Mouse (Mus musculus) ovary, adult 18-20 months (tissue): ENCODE measurements at regions not wholly inside any gene's neighbourhood (a gene's known extent, or its start where the extent isn't known, plus 50 kb on each side); places are given as distances from the start of the nearest gene placed in this dataset.

Source experiments
- DNase-seq: peaks from one replicate; pipeline ENCODE4 v3.0.0; 2022; ENCODE audit warnings: low spot score, mixed read lengths

DNA sequence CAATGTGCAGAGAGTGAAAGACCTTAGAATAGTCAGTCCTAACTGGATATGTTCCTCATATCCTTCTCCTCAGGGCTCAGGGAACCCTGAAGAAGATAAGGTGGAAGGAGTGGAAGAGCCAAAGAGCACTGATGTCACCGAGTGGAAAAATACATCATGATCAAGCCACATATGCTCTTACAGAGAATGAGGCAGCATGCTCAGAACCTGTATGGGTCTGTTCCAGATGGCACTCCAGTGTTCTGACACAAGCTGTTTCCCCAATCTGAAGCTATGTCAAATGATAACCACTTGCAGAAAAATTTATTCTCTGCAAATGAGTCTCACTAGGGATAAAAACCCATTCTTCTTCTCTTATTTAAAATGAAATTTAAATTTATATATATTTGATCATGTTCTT, 572.6 kb upstream of the Robo2 start:
- no peak for DNase-seq

GRCm38 (mm10) chr16:74966099-74966498, 554.5 kb upstream of the Robo2 start:
- no peak for DNase-seq

- no peak for DNase-seq
These were observed 518.1 kb upstream of the Robo2 start for GRCm38 (mm10) chr16:74929739-74930138.

- DNase-seq, result no peak
These were observed 489.2 kb upstream of the Robo2 start for GRCm38 (mm10) chr16:74900835-74901234.

DNA sequence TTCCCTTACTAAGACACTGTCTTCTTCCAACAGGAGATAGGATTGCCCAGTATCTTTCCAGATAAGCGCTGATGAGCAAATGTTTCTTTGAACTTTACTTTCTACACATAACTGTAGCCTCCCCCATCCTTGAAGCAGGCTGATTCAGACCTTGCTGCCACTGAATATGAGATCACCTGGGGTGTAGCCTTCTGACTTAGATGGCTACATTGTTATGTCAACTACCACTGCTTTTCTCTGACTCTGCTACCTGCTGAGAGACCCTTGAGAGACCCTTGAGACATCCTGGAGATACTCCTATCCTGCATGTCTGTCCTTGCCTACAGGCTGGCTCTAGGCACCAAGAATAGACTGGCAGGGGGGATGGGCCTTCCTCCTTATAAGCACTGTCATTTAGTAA, 476.1 kb upstream of the Robo2 start:
- DNase-seq, result no peak

GRCm38 (mm10) chr16:74878603-74879002, 467.0 kb upstream of the Robo2 start:
- DNase-seq, result no peak

DNA sequence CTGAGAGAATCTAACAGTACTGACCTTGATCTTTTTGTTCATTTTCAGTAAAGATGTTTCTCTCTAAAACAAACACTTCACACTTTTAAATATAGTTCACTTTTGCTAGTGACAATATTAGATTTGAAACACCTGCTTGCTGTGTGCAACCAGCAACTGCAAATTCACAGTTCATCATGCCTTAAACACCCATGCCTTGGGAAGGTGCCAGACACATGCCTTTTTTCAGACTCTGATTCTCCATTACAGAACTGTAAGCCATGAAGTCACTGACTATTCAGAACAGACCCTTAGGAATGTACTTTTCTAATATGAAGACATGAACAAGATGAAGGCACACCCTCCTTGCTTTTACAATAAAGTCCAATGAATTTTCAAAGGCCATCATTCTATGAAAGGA, 462.1 kb upstream of the Robo2 start:
- DNase-seq, result no peak

DNA sequence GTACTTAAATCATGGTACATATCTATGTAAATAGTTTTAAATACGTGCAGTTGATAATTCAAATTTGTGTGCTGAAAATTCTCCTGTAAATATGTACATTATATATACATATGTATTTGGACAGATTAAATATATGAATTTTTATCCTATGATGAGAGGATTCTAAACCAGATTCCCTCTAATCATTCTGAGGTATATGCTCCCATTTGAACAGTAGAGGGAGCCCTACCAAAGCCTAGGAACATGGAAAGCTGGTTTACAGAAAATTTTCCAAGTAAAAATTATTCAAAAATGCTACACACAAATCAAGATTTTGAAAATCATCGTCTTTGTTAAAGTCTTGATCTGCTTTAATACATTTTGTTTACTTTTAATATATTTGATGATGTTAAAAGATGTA, 446.1 kb upstream of the Robo2 start:
- no peak for DNase-seq

- DNase-seq, result no peak
These were observed 428.4 kb upstream of the Robo2 start for GRCm38 (mm10) chr16:74840006-74840405.

DNA sequence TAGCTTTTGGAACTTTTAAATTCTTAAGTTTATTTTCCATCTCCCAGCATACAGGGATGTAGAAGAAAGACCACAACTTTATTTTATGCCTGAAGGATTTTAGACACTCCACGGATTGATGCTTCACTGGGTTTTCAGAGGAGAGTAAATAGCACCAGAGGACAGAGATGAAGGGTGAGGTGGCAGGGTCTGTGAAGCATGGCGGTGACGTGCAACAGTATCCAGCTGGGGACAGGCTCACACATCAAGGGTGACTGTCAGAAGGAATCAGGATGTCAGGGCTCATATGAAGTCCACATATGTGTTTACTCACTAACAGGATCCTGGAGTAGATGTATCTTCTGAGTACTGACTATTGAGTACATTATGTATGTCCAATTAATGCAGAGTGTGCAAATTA, 402.8 kb upstream of the Robo2 start:
- DNase-seq, result no peak

GRCm38 (mm10) chr16:74809154-74809825, 397.7 kb upstream of the Robo2 start:
- no peak for DNase-seq

DNA sequence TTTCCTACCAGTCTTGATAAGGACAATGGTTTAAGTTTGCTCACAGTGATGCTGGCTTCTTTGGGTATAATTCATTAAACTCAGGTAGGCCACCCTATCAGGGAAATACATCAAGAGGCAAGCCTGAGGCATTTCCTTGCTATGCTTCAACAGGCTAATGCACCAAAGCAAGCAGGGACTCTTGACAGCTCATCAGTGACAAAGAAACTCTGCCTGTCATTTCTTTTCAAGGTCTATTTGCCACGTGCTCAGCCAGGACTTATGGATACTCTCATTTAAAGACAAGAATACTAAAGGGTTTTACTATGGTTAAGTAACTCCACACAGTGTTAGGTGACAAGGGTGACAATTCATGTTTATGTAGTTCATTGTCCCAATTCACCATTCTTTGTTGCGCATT, 395.1 kb upstream of the Robo2 start:
- DNase-seq, result no peak

GRCm38 (mm10) chr16:74801296-74801695, 389.7 kb upstream of the Robo2 start:
- no peak for DNase-seq

DNA sequence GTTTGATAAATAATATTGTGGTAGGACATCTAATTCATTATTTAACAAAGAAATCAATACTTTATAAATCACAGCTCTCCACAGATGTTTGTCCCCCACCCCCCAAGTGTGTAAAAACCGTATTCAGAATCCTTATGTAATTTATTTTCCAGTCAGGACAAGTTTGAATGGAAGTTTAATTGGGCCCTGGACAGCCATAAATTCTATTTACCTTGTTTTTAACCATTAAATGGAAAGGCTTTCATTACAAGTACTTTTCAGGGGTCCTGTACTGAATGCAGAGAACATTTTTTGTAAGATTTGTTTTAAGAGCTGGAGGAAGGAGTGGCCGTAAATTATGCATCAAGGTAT, 384.7 kb upstream of the Robo2 start:
- DNase-seq, result no peak

DNA sequence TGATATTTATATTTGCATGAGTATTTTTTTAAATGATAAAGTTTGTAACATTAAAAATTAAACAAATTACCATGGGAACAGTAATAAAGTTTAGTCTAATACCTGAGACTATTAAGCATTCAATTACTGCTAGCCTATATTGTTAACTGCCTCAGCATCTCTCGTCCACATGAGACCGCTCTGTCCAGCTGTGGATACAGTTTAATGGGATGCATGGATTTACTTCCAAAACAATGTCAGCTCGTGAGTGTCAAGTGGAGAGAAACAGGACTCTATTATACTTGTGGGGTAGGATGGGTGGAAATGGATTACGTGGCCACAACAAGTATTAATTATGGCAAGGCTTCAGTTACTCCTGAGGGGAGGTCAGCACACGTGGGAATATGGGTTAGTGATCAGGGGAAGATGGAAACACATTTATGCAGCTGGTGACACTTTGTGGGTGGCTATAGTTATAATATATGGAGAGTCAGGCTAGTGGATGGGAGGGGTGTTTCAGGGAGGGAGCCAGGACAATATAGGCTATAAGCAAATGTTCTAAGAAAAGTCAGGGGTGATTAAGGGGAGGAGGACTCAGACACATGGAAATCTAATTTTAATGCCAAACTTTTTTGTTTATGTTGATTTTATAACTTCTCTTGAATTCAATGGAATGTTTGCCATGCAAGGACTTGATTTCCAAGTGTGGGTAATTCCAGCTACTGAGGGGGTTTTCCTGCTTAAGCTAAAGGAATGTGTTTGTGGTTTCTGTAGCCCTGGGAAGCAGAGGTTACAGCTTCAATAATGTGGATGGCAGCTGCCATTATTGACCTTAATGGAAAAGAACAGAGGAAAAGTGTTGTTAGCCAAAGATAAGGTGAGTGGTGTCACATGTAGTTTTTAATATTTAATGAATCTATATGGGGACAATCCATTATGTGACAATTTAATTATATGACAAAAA, 384.0 kb upstream of the Robo2 start:
- no peak for DNase-seq

- DNase-seq, result no peak
These were observed 373.9 kb upstream of the Robo2 start for GRCm38 (mm10) chr16:74785365-74786119.

- DNase-seq, result no peak
These were observed 368.8 kb upstream of the Robo2 start for GRCm38 (mm10) chr16:74780388-74780787.

DNA sequence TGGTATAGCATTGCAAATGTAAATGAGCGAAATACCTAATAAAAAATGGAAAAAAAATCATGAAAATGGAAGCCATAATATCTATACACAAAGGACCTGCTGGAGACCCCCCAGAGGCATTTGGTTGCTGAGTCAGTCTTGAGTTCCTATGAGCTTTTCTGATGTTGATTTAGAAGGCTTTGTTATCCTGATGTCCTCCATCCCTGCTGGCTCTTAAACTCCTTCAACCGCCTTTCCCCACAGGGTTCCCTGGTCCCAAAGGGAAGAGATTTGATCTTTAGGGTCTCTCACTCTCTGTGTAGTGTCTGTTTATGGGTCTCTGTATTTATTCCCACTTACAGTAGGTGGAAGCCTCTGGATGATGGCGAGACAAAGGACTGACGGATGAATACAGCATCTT, 356.6 kb upstream of the Robo2 start:
- DNase-seq, result no peak

- no peak for DNase-seq
These were observed 345.2 kb upstream of the Robo2 start for GRCm38 (mm10) chr16:74756720-74757345.

DNA sequence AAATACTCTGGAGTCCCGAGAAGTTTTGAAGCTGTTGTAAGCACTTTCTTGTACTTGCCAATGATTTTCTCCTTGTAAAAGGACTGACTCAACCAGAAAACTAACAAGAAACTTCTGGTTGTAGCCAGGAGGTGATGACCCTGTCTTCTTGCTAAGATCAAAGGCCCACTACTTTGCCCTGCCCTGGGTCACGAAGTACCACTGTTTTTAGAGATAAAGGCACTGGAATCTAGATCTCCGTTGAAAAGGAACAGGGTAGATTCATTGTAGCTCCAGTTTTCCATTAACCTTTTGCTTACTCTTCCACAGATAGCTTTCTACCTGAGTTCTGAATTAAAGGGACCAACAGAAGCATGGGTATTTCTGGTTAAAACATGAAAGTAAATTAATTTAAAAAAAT, 339.3 kb upstream of the Robo2 start:
- DNase-seq, result no peak

- no peak for DNase-seq
These were observed 337.4 kb upstream of the Robo2 start for GRCm38 (mm10) chr16:74749006-74749405.

- no peak for DNase-seq
These were observed 331.9 kb upstream of the Robo2 start for GRCm38 (mm10) chr16:74743512-74743911.
